Mouse (Mus musculus) left cerebral cortex, postnatal 25 days (tissue): ENCODE measurements around the gene Hoxc8. TPM values are rescaled to one million over a fixed set of nuclear protein-coding genes. Genes with fewer than 3 reads are reported as not detected.

Experiments
- microRNA-seq, 2 experiments: library from miRNA; unstranded; fragments of <30 nt; microRNA quantifications; one replicate each; pipeline ENCODE4 v1.2.0; 2022
- total RNA-seq, 2 experiments: library from RNA; stranded (reverse); gene quantifications; 2 replicates each; pipeline ENCODE4 v1.2.3; 2021

Gene Hoxc8
- total RNA-seq, 2 experiments from 2014 or later: not detected

Small RNA genes within 50 kb of the gene (microRNA-seq; reads per million reads assigned to microRNA genes)
- gene Mir196a-2: 0.25 to 1.0 reads per million in 2 experiments
- 0 to 0.74 reads per million in 2 experiments for gene Mir615

Other genes starting within 250 kb of the Hoxc8 start
- not detected for gene Hoxc13, start 69.5 kb upstream of the Hoxc8 start, total RNA-seq
- not detected for gene Hoxc12, start 53.9 kb upstream of the Hoxc8 start, total RNA-seq
- gene Hoxc11, start 36.2 kb upstream of the Hoxc8 start, total RNA-seq: not detected
- gene Hoxc10, start 23.8 kb upstream of the Hoxc8 start, total RNA-seq: not detected
- not detected for gene Hoxc5, start 23.2 kb upstream of the Hoxc8 start, total RNA-seq
- not detected for gene Hoxc9, start 14.2 kb upstream of the Hoxc8 start, total RNA-seq
- not detected for gene Hoxc6, start 7.7 kb downstream of the Hoxc8 start, total RNA-seq
- gene Hoxc4, start 28.3 kb downstream of the Hoxc8 start, total RNA-seq: not detected
- 10 to 100 TPM; 19.2 to 20.9 TPM for gene Smug1, start 176.5 kb downstream of the Hoxc8 start, total RNA-seq
- 100 to 1,000 TPM; 173 to 187 TPM for gene Cbx5, start 249.2 kb downstream of the Hoxc8 start, total RNA-seq
- gene Hnrnpa1, start 249.8 kb downstream of the Hoxc8 start, total RNA-seq: 100 to 1,000 TPM; 218 to 219 TPM